Mouse (Mus musculus) CH12.LX (cell line): ENCODE data around the gene C8b. TPM values are rescaled to one million over a fixed set of nuclear protein-coding genes. Genes with fewer than 3 reads are reported as not detected.

Experiments
- DNase-seq: peaks from one replicate; pipeline ENCODE4 v3.0.0-alpha.2; 2013; ENCODE audit errors: extremely low read depth
- H3K27ac ChIP-seq: 2 replicates; pipeline ENCODE4 v1.5.1; 2012; ENCODE audit warnings: low read depth, mild to moderate bottlenecking, control low read depth, moderate library complexity; ENCODE audit not compliant: insufficient read depth
- H3K27me3 ChIP-seq: replicated peaks from 2 replicates; pipeline ENCODE3; 2012; ENCODE audit warnings: inconsistent platforms
- H3K36me3 ChIP-seq, 2 experiments: replicated peaks in 1 of 2; 2 replicates each; pipeline versions ENCODE3 to v1.6.1; 2012; ENCODE audit warnings: inconsistent platforms in 1 of 2, low read length in 1 of 2, mild to moderate bottlenecking in 1 of 2, mixed read lengths in 1 of 2, moderate library complexity in 1 of 2; ENCODE audit not compliant: control insufficient read depth in 1 of 2, insufficient read depth in 1 of 2
- H3K4me1 ChIP-seq, 2 experiments: 2 replicates each; pipeline ENCODE4 v1.6.1; 2012; ENCODE audit warnings: inconsistent platforms in 1 of 2, moderate library complexity in 1 of 2; ENCODE audit not compliant: insufficient read depth in 2 of 2, control insufficient read depth in 1 of 2
- H3K4me2 ChIP-seq: 2 replicates; pipeline ENCODE4 v1.6.1; 2012; ENCODE audit warnings: low read depth, mild to moderate bottlenecking, control low read depth; ENCODE audit not compliant: poor library complexity, insufficient read depth, severe bottlenecking
- H3K4me3 ChIP-seq, 3 experiments: fragments of 150-350 bp in 1 of 3; sonication (generic) in 1 of 3; replicated peaks in 1 of 3; 2 replicates each; pipeline versions ENCODE3 to v1.5.1; 2011 to 2012; ENCODE audit warnings: low read depth in 2 of 3, low read length in 2 of 3, mild to moderate bottlenecking in 2 of 3, moderate library complexity in 2 of 3, control low read depth in 1 of 3, improper control_type of control experiment in 1 of 3, inconsistent platforms in 1 of 3, mixed read lengths in 1 of 3; ENCODE audit not compliant: poor library complexity in 1 of 3
- H3K79me2 ChIP-seq: replicated peaks from 2 replicates; pipeline ENCODE4 v1.6.1; 2012; ENCODE audit warnings: mild to moderate bottlenecking, moderate library complexity; ENCODE audit not compliant: control insufficient read depth, poor library complexity, insufficient read depth, severe bottlenecking; ENCODE audit errors: extremely low read depth
- H3K9ac ChIP-seq: 2 replicates; pipeline ENCODE4 v1.6.1; 2012; ENCODE audit warnings: low read depth, mild to moderate bottlenecking, control low read depth, moderate library complexity; ENCODE audit not compliant: insufficient read depth
- H3K9me3 ChIP-seq: replicated peaks from 2 replicates; pipeline ENCODE3; 2012; ENCODE audit warnings: low read length, inconsistent platforms, mixed read lengths
- BHLHE40 ChIP-seq: IDR thresholded peaks from 2 replicates; pipeline ENCODE4 v1.6.1; 2011; ENCODE audit warnings: mild to moderate bottlenecking, low read depth, low read length, improper control_type of control experiment
- CHD1 ChIP-seq: IDR thresholded peaks from 2 replicates; pipeline ENCODE4 v1.6.1; 2012; ENCODE audit warnings: low read depth, low read length, improper control_type of control experiment, inconsistent platforms
- CHD2 ChIP-seq: IDR thresholded peaks from 2 replicates; pipeline ENCODE4 v1.6.1; 2011; ENCODE audit warnings: low read length, improper control_type of control experiment
- CTCF ChIP-seq, 2 experiments: IDR thresholded peaks in 1 of 2; conservative IDR thresholded peaks in 1 of 2; 2 replicates each; pipeline ENCODE4 v1.5.1; 2011 to 2012; ENCODE audit warnings: low read depth in 2 of 2, low read length in 2 of 2, improper control_type of control experiment in 1 of 2, inconsistent platforms in 1 of 2, mild to moderate bottlenecking in 1 of 2, moderate library complexity in 1 of 2
- E2F4 ChIP-seq: IDR thresholded peaks from 2 replicates; pipeline ENCODE4 v1.6.1; 2011; ENCODE audit warnings: low read depth, low read length, improper control_type of control experiment; ENCODE audit not compliant: insufficient replicate concordance
- ETS1 ChIP-seq: conservative IDR thresholded peaks from 2 replicates; pipeline ENCODE4 v1.6.1; 2012; ENCODE audit warnings: low read depth, mild to moderate bottlenecking, inconsistent platforms, low read length, improper control_type of control experiment, moderate library complexity
- GABPA ChIP-seq: IDR thresholded peaks from 2 replicates; pipeline ENCODE4 v1.6.1; 2012; ENCODE audit warnings: low read depth, low read length, improper control_type of control experiment, inconsistent platforms; ENCODE audit not compliant: insufficient replicate concordance
- HCFC1 ChIP-seq: IDR thresholded peaks from 2 replicates; pipeline ENCODE4 v1.6.1; 2012; ENCODE audit warnings: low read depth, mild to moderate bottlenecking, inconsistent platforms, low read length, improper control_type of control experiment
- IRF4 ChIP-seq: IDR thresholded peaks from 2 replicates; pipeline ENCODE4 v1.6.1; 2014; ENCODE audit warnings: low read depth, mild to moderate bottlenecking, inconsistent platforms, low read length, improper control_type of control experiment
- JUND ChIP-seq: conservative IDR thresholded peaks from 2 replicates; pipeline ENCODE4 v1.6.1; 2011; ENCODE audit warnings: low read depth, low read length, improper control_type of control experiment
- KAT2A ChIP-seq: IDR thresholded peaks from 2 replicates; pipeline ENCODE4 v1.6.1; 2012; ENCODE audit warnings: low read length, improper control_type of control experiment, inconsistent platforms; ENCODE audit not compliant: insufficient replicate concordance
- MAFK ChIP-seq: IDR thresholded peaks from 2 replicates; pipeline ENCODE4 v1.6.1; 2011; ENCODE audit warnings: low read length, improper control_type of control experiment; ENCODE audit not compliant: insufficient replicate concordance
- MAZ ChIP-seq: IDR thresholded peaks from 2 replicates; pipeline ENCODE4 v1.6.1; 2012; ENCODE audit warnings: low read depth, mild to moderate bottlenecking, inconsistent platforms, low read length, improper control_type of control experiment, moderate library complexity
- MEF2A ChIP-seq: IDR thresholded peaks from 2 replicates; pipeline ENCODE4 v1.6.1; 2014; ENCODE audit warnings: low read depth, mild to moderate bottlenecking, inconsistent platforms, low read length, improper control_type of control experiment, borderline replicate concordance
- MXI1 ChIP-seq: IDR thresholded peaks from 2 replicates; pipeline ENCODE4 v1.6.1; 2011; ENCODE audit warnings: mild to moderate bottlenecking, low read depth, low read length, improper control_type of control experiment
- MYC ChIP-seq: IDR thresholded peaks from 2 replicates; pipeline ENCODE4 v1.6.1; 2011; ENCODE audit warnings: low read depth, mild to moderate bottlenecking, improper control_type of control experiment, low read length
- NELFE ChIP-seq: IDR thresholded peaks from 2 replicates; pipeline ENCODE4 v1.6.1; 2011; ENCODE audit warnings: low read depth, low read length, improper control_type of control experiment
- PAX5 ChIP-seq: IDR thresholded peaks from 2 replicates; pipeline ENCODE4 v1.6.1; 2012; ENCODE audit warnings: low read length, inconsistent platforms, mixed read lengths
- POLR2A ChIP-seq: IDR thresholded peaks from 2 replicates; pipeline ENCODE4 v1.6.1; 2011; ENCODE audit warnings: low read depth, mild to moderate bottlenecking, improper control_type of control experiment, low read length
- POLR2AphosphoS2 ChIP-seq: IDR thresholded peaks from 2 replicates; pipeline ENCODE4 v1.6.1; 2011; ENCODE audit warnings: low read depth, low read length, improper control_type of control experiment
- RAD21 ChIP-seq: IDR thresholded peaks from 2 replicates; pipeline ENCODE4 v1.6.1; 2011; ENCODE audit warnings: low read depth, mild to moderate bottlenecking, low read length, improper control_type of control experiment, moderate library complexity
- SIN3A ChIP-seq: IDR thresholded peaks from 2 replicates; pipeline ENCODE4 v1.6.1; 2012; ENCODE audit warnings: low read length, improper control_type of control experiment, inconsistent platforms
- SMC3 ChIP-seq: IDR thresholded peaks from 2 replicates; pipeline ENCODE4 v1.6.1; 2011; ENCODE audit warnings: low read depth, low read length, improper control_type of control experiment
- TCF12 ChIP-seq: IDR thresholded peaks from 2 replicates; pipeline ENCODE4 v1.6.1; 2014; ENCODE audit warnings: low read depth, mild to moderate bottlenecking, inconsistent platforms, low read length, improper control_type of control experiment
- UBTF ChIP-seq: IDR thresholded peaks from 2 replicates; pipeline ENCODE4 v1.6.1; 2012; ENCODE audit warnings: low read depth, mild to moderate bottlenecking, inconsistent platforms, low read length, improper control_type of control experiment, moderate library complexity
- USF1 ChIP-seq: IDR thresholded peaks from 2 replicates; pipeline ENCODE4 v1.6.1; 2014; ENCODE audit warnings: low read depth, mild to moderate bottlenecking, inconsistent platforms, low read length, improper control_type of control experiment
- ZC3H11A ChIP-seq: IDR thresholded peaks from 2 replicates; pipeline ENCODE4 v1.6.1; 2012; ENCODE audit warnings: low read depth, mild to moderate bottlenecking, inconsistent platforms, low read length, improper control_type of control experiment
- ZKSCAN1 ChIP-seq: IDR thresholded peaks from 2 replicates; pipeline ENCODE4 v1.6.1; 2012; ENCODE audit warnings: low read depth, inconsistent platforms, low read length, improper control_type of control experiment, borderline replicate concordance
- dilution Hi-C: fragments of 300-500 bp; cut with MboI; formaldehyde crosslinking; loops from 2 replicates; pipeline ENCODE4 v1.14.3; 2020; ENCODE audit warnings: low sequenced_read_pairs; ENCODE audit not compliant: extremely low pct_unique_long_range_greater_than_20kb, extremely low pct_ligation_motif_present
- in situ Hi-C: fragments of 300-500 bp; cut with MboI; formaldehyde crosslinking; loops from 3 replicates; pipeline ENCODE4 v1.14.3; 2019; ENCODE audit warnings: low sequenced_read_pairs, low pct_ligation_motif_present, low pct_unique_long_range_greater_than_20kb, mixed read lengths
- polyA plus RNA-seq: library from polyadenylated mRNA; unstranded; fragments of >175 nt; gene quantifications from 2 replicates; pipeline ENCODE4 v1.2.1, GENCODE M21; 2012; ENCODE audit warnings: low read depth; ENCODE audit not compliant: insufficient read length
- total RNA-seq, 2 experiments: library from RNA; depleted of rRNA; stranded (reverse); fragments of 300-350 nt in 1 of 2; fragments of >200 nt in 1 of 2; gene quantifications; 2 replicates each; pipeline ENCODE4 v1.2.3; 2012 to 2014

Gene C8b
- total and polyA plus RNA-seq, 3 experiments, result 0.13 to 0.23 TPM; not detected in 1

GRCm38 (mm10) chr4:104760878-104761624, 5.1 kb upstream of the C8b start:
- DNase-seq, result no peak
- Histone ChIP-seq H3K4me1 (no peaks in the 10 kb centered on the region), H3K27ac (no peak overlapping the region)
- no peak for TF ChIP-seq MAFK
- no peak for TF ChIP-seq HCFC1
- TF ChIP-seq UBTF, result no peak
- TF ChIP-seq CHD2, result no peak
- TF ChIP-seq MAZ, result no peak
- no peak for TF ChIP-seq JUND
- no peak for TF ChIP-seq ETS1
- no peak for TF ChIP-seq CHD1
- TF ChIP-seq USF1, result no peak
- TF ChIP-seq MXI1, result no peak
- no peak for TF ChIP-seq ZKSCAN1
- no peak for TF ChIP-seq POLR2AphosphoS2
- TF ChIP-seq ZC3H11A, result no peak
- TF ChIP-seq POLR2A, result no peak
- TF ChIP-seq RAD21, result no peak
- no peak for TF ChIP-seq NELFE
- TF ChIP-seq TCF12, result no peak
- TF ChIP-seq, all 38 proteins: peak for 0
- H3K79me2 ChIP-seq, result no peaks in the 10 kb centered on the region
- H3K9me3 ChIP-seq, result peaks cover 35% of the 10 kb centered on the region
- no peak overlapping the region for H3K4me3 ChIP-seq
- H3K9ac ChIP-seq, result no peak overlapping the region
- no peaks in the 10 kb centered on the region for H3K27me3 ChIP-seq
- dilution Hi-C loops, result no loop called here
- in situ Hi-C loops, result no loop called here
- no peaks in the 10 kb centered on the region for H3K36me3 ChIP-seq
- no peak overlapping the region for H3K4me2 ChIP-seq

- dilution Hi-C loops (no loop called here), in situ Hi-C loops (no loop called here)
- H3K4me3 ChIP-seq, result no peak overlapping the region
- no peak for DNase-seq
- H3K36me3 ChIP-seq, result no peaks in the 10 kb centered on the region
- no peak overlapping the region for H3K9ac ChIP-seq
- H3K27me3 ChIP-seq, result no peaks in the 10 kb centered on the region
- TF ChIP-seq CHD1 (no peak), MYC (no peak), ZKSCAN1 (no peak), RAD21 (no peak), KAT2A (no peak), CTCF (conservative IDR thresholded peaks at IDR 0.05 in 1 of 2, IDR thresholded peaks at IDR 0.05 in 1 of 2; ENCODE audit: low read depth in 2 of 2, low read length in 2 of 2) (no peak), E2F4 (no peak), SIN3A (no peak), SMC3 (no peak), HCFC1 (no peak), CHD2 (no peak), BHLHE40 (no peak), IRF4 (no peak), PAX5 (no peak), GABPA (no peak), USF1 (no peak), MEF2A (no peak), UBTF (no peak), ETS1 (no peak)
- no peaks in the 10 kb centered on the region for H3K79me2 ChIP-seq
- H3K4me1 ChIP-seq, result no peaks in the 10 kb centered on the region
- H3K27ac ChIP-seq, result no peak overlapping the region
- H3K4me2 ChIP-seq, result no peak overlapping the region
- H3K9me3 ChIP-seq, result peaks cover 43% of the 10 kb centered on the region
Observed at GRCm38 (mm10) chr4:104768190-104768589, 2.1 kb downstream of the C8b start.
